Mouse (Mus musculus) heart, adult 2 months (tissue): ENCODE results near the gene Lyl1.

ENCODE experiments used
- CTCF ChIP-seq: fragments of 200-600 bp; IDR thresholded peaks from 2 replicates; pipeline ENCODE4 v1.8.1; 2022; ENCODE audit warnings: antibody characterized with exemption, mild to moderate bottlenecking, moderate library complexity
- POLR2A ChIP-seq: fragments of 200-500 bp; IDR thresholded peaks from 2 replicates; pipeline ENCODE4 v1.6.1; 2011; ENCODE audit warnings: mild to moderate bottlenecking, low read depth, low read length, control low read depth; ENCODE audit not compliant: insufficient read depth

GRCm38 (mm10) chr8:84739401-84739742, 38.1 kb downstream of the Lyl1 start:
- TF ChIP-seq CTCF (no peak), POLR2A (no peak)
